Mouse (Mus musculus) erythroid progenitor cell, adult 5-6 weeks (primary cell): ENCODE measurements around the gene Cep164. TPM values are rescaled to one million over a fixed set of nuclear protein-coding genes. Genes with fewer than 3 reads are reported as not detected.

ENCODE experiments used
- ATAC-seq: replicated peaks from 2 replicates; pipeline ENCODE4 v1.8.0; 2016; ENCODE audit warnings: moderate number of reproducible peaks, mild to moderate bottlenecking, moderate TSS enrichment, inconsistent platforms; ENCODE audit not compliant: poor library complexity, low FRiP score, severe bottlenecking
- total RNA-seq, 2 experiments: library from RNA; stranded (forward) in 1 of 2; stranded (reverse) in 1 of 2; fragments of 150-400 nt in 1 of 2; fragments of 186-747, 209-891 nt in 1 of 2; gene quantifications; 2 replicates each; pipeline versions ENCODE4 v1.2.3 to v1.2.4; 2015 to 2017; ENCODE audit warnings: low replicate concordance in 2 of 2

Cep164 gene
- total RNA-seq, 2 experiments from 2014 or later = 47.4 to 50.2 TPM

DNA sequence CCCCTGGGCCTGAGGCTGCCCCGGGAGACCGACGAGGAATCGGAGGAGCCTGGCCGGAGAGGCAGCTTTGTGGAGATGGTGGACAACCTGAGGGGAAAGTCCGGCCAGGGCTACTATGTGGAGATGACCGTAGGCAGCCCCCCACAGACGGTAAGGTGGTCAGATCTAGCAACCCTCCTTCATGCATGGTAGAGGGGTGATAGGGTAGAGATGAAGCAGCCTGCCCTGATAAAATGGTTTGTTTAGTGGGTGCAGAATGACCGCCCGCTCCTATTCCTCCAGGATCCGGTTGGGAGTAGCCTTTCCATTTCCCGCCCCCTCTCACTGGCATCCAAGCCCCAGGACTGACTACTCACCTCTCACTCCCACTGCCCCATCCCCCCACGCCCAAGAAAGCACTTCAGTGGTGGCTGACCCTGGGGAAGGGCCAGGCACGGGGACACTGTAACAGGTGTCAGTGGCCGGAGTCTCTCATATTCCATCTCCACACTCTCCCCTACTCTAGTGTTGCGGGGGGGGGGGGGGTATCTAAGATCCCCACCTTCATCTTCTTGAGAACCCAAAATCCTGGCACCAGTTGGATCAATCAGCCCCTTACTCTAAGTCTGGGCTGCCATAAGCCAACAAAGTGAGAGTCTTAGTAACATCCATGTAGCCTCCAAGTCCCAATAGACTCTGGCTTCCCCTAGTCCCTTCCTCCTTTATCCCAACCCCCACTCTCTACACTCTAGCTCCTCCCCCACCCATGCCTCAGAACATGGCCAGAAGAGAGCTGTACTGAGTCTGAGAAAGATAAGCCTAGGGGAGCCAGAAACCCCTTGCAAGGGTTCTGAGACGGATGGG lies 10.9 kb upstream of the Cep164 start:
- no peak for ATAC-seq

DNA sequence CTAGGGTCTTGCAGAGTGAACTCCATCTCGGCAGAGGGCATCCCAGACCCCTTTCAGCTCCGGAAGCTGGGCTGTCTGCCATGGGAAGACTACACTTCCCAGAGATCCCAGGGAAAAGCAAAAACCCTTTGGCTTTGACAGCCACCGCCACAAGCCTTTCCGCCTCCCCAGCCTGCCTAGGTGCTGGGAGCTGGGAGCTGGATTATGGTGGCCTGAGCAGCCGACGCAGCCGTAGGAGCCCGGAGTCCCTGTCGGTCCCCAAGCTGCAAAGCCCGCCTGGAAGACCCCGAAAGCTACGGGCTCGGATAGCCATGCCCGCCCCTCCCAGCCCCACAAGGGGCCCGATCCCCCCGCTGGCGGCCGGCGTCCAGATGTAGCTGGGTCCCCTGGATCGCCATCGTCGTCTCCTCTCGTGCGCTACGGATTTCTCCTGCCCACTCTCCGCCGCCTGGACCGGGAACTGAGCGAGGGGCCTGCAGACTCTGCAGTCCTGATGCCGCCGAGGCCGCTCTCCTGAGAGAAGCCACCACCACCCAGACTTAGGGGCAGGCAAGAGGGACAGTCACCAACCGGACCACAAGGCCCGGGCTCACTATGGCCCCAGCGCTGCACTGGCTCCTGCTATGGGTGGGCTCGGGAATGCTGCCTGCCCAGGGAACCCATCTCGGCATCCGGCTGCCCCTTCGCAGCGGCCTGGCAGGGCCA lies 10.1 kb upstream of the Cep164 start, which contains the start of gene Bace1:
Gene Bace1, plus strand, starts transcription at position 147 of the 705 bp plus-strand sequence.
- no peak for ATAC-seq

DNA sequence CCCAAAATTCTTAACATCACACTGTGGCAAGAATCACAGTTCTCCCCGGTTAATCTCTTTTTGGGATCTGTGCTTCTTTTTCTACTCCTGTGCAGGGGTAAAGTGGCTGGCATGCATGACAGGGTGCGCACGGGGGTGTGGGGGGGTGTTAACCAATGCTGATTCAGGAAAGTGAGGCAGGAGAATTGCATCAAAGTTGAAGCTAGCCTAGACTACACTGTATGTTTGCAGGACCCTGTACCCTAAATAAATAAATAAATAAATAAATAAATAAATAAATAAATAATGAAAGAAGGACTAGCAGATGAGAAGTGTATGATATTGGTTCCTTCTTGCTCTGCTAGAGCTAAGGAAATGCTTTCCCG lies 9.6 kb upstream of the Cep164 start:
- ATAC-seq = no peak

DNA sequence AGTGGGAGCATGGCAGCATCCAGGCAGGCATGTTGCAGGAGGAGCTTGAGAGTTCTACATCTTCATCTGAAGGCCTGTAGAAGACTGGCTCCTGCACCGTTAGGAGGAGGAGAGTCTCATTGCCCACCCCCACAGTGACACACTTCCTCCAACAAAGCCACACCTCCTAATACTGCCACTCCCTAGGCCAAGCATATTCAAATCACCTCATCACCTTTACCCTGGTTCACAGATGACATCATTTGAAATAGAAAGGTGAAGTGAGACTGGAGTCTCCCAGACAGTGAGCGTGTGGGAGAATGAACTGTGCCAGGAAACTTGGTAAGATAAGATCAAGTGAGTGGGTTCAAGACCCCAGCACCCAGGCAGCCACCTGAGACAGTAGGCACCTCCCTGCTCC lies 5.0 kb upstream of the Cep164 start:
- no peak for ATAC-seq

DNA sequence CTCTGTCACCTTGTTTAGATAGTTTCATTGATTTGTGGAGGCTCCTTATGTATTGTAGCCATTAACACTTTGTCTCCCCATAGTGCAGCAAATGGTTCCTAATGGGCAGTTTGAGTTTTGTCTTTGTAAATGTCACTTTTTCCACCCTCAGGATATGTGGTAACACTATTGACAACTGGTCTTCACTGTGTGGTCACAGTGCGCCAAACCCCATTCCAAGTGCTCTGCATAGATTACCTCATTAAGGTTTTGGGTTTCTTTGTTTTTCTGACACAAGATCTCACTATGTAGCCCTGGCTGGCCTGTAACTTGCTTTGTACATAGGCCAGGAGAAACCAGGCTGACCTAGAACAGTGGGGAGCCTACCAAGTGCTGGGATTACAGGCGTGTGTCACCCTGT lies 4.4 kb upstream of the Cep164 start:
- no peak for ATAC-seq

DNA sequence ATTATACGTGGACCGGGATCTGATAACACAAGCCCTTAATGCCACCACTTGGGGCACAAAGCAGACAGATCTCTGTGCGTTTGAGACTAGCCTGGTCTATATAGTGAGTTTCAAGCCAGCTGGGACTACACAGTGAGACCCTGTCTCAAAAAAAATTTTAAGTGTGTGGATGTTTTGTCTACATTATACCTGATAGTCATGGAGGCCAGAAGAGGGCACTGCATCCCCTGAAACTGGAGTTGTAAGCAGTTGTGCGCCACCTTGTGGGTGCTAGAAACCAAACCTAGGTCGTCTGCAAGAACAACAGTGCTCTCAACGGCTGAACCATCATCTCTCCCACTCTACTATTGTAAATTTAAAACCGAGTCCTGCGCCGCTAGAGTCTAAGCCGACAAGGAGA lies 616 bp upstream of the Cep164 start:
- peak; percentile 82 for ATAC-seq

DNA sequence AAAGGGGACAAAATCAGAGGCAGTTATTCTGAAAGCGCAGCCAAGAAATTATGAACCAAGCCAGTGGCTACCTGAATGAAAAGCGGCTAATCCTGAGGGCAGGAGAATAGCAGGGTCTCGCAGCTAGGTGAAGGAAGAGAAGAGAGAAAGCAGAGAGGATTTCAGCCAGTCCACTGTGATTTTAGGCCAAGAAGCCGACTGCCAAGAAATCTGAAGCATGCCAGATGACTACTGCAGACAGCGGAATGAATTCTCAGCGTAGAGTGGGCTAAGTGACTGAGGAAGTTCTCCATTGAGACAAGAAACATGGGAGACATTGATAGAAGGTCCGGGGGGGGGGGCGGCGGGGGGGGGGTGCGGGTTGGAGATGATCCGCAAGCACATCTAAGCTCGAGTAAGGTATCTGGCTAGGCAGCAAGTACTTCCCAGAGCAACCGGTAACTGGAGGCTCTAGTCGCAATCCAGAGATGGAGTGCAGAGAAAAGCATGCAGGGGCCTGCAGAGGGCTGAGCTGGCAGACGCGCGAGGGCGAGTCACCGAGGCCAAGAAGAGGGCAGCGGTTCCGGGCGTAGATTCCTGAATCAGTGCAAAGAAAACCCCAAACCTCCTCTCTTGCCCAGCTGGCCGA lies 714 bp downstream of the Cep164 start:
- ATAC-seq = 0 out of 2 replicates have a peak, but pooled peaks have one; percentile 10

DNA sequence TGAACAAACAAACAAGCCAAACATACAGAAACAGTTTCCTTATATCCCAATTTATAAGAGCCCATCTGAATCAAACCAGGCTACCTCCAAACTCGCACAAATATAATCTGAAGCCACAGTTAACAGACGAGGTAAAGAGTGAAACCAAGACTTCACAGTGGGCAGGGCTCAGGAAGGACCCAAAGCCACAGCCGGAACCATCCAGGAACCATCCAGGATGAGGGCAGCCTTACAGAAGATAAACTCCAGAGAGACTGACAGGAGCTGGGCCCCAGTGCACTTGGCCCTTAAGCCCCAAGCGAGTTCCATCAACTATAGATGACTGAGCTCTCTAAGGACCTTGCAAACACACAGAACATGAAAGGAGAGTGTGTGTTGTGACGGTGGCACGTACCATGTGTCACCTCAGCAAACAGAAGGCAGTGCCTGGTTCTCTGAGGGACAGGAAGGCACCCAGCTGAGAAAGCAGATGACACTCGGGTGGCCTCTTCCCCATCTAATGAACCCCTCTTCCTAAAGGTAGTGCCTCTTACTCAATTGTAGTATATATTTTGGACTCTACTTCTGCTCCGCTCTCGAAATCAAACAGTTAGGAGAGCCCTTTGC lies 10.0 kb downstream of the Cep164 start:
- ATAC-seq = no peak

DNA sequence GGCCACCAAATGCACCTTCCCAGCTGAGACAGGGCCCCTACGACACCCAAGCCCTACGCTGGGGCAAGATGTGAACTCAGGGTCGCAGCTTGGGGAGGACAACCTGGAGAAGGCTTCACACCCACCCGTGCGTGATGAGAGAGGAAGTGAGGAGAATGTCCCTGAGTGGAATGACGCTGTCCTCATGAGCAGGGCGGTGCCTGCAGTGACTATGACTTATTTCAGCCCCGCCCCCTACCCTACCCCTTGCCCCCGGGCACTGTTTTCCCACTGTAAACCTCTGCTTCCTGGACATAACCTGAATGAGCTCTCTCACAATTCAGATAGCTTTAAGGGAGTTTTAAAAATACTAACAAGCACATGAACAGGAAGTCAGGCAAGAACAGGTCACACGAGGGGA lies 13.0 kb downstream of the Cep164 start:
- no peak for ATAC-seq

DNA sequence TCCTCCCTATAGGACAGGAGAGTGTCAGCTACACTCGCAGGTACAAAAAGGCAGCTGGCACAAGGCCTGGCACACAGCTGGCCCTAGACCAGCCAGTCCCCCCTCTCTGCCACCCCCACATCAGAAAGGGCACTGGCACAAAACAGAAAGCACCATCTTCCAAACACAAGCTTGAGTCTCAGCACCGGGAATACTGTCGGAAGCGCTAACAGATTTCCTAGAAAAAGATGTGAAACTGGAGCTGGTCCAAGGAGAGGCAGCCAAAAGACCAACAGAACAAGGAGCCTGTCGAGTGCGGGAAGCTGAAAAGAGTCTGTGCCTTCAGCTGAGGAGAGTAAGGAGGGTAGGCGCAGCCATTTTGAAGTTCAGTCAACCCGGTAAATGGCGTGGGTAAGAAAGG lies 13.4 kb downstream of the Cep164 start:
- ATAC-seq = no peak

DNA sequence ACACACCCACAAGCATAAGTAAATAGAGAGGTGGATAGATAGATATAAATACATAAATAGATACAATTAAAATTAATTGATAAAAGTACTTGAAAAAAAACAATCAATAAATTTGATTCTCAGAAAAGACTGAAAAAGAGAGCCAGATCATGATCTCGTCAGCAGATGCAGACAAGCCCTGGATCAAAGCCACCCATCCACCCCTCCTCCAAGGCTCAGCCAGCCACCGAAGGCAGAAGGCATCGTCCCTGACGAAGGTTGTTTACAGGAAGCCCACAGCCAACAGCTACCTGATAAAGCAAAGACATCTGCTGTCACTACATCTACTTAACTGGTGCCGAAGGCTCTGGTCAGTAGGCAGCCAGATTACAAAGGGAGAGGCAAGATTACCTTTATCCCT lies 16.5 kb downstream of the Cep164 start:
- ATAC-seq = no peak

DNA sequence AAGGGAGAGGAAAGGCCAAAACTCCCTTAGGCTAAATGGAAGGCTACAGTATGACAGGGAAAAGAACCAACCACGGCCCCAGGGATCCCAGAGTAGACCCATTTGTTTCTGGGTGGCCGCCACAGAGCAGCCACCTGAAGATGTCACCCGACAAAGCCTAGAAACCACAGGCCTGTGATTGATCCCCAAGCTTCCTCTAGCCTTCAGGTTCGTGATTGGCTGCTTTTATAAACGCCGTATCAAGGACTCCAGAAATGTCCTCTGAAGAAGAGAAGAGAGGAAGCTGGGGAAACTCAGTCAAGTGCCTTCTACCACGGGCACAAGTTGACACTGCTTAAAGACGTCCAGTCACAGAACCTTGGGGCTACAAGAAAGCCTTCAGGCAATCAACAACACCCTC lies 20.7 kb downstream of the Cep164 start:
- no peak for ATAC-seq

DNA sequence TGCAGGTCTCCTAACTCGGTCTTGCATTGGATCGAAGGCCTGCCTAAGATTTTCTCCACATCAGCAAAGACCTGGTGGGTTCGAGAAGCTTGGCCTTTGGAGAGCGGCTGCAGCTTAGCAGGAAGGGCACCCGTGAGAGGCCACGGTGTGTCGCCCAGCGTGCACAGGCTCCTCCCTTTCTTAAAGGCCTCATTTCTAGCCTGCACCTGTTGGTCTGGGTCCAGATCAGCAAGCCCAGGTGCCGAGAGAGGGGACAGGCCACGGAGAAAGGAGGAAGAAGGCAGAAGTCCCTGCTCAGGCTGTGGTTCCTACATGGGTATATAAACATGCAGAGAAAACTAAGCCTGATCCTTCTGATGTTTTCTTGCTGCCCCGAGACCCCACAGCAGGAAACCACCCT lies 21.2 kb downstream of the Cep164 start:
- ATAC-seq = no peak

DNA sequence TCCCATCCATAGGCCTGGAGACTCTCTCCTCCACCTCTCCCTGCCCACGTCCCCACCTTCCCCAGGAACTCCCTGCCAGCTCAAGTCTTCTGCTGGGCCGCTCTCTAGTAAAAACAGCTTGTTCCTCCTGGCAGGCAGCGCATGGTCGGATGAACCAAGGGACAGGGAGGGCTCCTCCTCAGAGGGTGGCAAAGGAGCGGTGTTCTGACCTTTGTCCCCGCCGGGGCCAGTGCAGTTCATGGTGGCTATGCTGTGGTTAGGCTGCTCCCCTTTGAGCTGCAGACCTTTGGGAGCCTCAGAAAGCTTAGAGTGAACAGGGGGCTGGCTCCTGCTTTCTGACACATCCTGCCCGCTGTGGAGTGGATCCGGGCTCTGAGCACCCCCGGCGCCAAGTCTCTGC lies 21.6 kb downstream of the Cep164 start:
- ATAC-seq = no peak

DNA sequence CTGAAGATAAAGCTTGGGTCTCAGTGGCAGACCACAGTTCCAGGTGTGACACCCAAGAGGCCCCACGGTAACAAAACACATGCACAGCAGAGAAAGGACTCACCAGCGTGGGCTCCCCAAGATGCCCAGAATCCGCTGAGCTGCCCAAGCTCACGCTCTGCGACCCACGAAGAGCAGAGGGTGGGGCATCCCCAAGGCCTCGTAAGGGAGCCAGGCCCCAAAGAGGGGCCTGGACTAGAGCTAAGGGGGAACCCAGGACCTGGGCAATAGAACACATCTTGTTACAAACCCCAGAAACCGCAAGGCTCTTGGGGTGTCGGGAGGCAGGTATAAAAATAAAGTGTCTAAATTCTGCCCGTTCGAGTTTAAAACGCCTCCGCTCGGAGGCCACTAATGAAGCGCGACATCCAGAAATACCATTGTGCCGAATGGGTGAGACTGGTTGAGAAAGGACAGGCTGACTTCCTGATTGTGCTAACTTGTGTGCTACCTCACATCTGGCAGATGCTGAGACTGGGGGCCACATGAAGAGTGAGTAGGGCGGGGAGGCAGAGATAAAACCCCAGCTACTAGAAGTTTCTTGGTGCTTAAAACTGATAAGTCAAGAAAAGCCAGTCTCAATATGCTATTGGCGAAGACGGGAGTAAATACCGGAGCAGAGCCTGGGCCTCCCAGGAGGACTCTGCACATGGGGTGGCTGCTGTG lies 25.3 kb downstream of the Cep164 start:
- ATAC-seq = peak; percentile 84

DNA sequence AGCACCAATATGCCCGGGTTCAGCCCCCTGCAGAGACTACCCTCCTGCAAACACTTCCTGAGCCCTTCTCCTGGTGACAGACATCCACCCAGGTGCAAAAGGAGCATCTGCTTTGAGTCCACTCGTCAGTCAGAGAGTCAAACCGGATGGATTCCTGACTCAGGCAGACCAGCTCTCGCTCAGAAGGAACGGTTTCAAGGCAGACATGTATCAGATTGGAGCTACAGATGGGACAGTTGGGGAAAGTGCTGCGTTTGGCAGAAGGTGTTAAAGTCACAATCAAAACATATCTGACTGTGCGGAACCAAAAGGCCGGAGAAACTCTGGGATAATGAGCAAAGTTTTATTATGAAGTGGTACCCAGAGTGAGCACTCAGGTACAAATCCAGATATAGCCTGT lies 29.1 kb downstream of the Cep164 start:
- no peak for ATAC-seq

DNA sequence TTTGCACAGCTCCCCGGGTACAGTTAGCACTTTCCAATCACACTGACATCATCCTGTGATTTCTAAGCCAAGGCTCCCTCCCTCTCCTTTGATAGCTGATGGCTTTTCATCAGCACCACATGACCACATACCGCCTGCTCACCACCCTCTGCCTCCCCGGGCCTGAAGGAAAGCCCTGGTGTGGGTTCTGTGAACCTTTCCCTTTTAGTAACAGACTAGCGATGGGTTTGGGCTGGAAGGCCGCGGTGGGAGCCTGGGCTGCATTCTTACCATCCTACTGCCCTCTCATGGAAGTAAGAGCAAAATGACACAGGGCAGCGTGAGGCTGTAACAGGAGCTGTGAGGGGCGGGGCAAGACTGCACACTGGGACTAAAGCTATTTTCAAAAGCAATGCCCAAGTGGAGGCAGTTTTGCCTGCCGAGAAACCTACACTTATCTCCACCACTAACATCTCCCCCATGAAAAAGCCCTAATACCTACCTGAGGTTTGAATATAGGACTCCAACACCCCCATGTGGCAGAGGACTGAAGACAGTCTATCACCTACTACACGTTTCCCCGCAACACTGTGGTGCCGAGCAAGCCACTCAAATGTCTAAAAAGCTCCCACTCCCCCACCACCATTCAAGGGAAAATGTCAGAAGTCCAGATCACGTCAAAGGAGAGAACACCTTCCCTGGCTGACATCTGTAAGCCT lies 29.9 kb downstream of the Cep164 start:
- peak; percentile 53; the same call in 1 of the 2 replicates for ATAC-seq

DNA sequence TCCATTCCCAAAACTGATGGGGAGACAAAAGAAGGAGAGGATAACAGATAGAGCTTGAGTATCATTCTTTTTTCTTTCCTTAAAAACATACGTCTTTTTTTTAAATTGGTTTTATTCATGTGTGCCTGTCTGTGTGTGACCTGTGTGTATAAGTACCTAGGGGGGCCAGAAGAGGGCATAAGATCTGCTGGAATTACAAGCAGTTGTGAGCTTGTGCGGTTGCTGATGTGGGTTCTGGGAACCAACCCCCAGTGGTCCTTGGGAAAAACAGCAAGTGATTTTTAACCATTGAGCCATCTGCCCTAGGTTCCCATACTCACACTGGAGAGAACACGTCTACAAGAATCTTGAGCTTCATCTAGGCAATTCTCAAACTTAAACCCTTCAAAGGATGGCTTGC lies 31.2 kb downstream of the Cep164 start:
- ATAC-seq = no peak

DNA sequence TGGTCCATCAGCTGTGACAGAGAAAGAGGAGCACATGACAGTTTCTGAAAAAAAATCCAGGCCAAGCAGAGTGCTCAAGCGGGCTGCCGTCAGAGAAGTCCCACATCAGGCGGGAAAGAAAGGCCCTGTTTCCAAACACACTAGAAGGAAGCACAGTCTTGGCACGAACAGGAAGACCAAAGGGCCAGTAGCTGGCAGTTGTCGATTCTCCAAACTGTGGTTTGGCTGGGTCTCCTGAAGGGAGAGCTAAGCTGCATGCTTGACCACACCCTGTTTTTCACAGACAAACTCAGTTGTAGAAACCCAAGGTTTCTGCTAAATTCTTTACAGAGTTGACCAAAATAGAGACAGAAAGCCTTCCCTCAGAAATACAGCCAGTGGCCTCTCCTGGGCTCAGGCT lies 32.8 kb downstream of the Cep164 start:
- no peak for ATAC-seq
